Mouse (Mus musculus): ENCODE measurements around the gene Psmb11.

- TF ChIP-seq CTCF (IDR thresholded peaks at IDR 0.05; ENCODE audit: low read depth), result no peak
- no peak for TF ChIP-seq EP300 (optimal IDR thresholded peaks at IDR 0.05)
These were observed 21.8 kb downstream of the Psmb11 start for GRCm38 (mm10) chr14:54643011-54643410.

All from stomach, postnatal 0 days (tissue).